Comparison of ENCODE assay signal across 8 mouse cellular contexts in genomic region chr14:52257484-52258213, GRCm38 (mm10). TPM values are rescaled to one million over a fixed set of nuclear protein-coding genes. Genes with fewer than 3 reads are reported as not detected.
A peak's percentile ranks its signal among the peaks of the same experiment; 100 is the strongest.
DNase-seq lines count a peak whose midpoint lies in the region; ATAC-seq and TF ChIP-seq lines count a peak whose summit lies in the region.

Gene Chd8 (minus strand): TSS chr14:52257780.

- H3K4me1 ChIP-seq in G1E (ENCODE audit: insufficient read depth, low read depth, low read length): peaks cover 25% of the 10 kb centered on the region
- peaks cover 11% of the 10 kb centered on the region for H3K4me1 ChIP-seq in forebrain, embryonic 16.5 days (replicated peaks; ENCODE audit: control insufficient read depth, insufficient read depth, low read length)
- peaks cover 8% of the 10 kb centered on the region; the same call in 1 of the 2 replicates for H3K4me1 ChIP-seq in lung, embryonic 15.5 days

- peak within 1 kb of the TSS; percentile 96 for H3K27ac ChIP-seq in forebrain, embryonic 16.5 days (ENCODE audit: low read length)
- H3K27ac ChIP-seq in lung, embryonic 15.5 days: peak within 1 kb of the TSS; percentile 87

- H3K9me3 ChIP-seq in G1E (replicated peaks): no peaks in the 10 kb centered on the region
- no peaks in the 10 kb centered on the region for H3K9me3 ChIP-seq in forebrain, embryonic 16.5 days (ENCODE audit: control insufficient read depth, low read length)
- no peaks in the 10 kb centered on the region for H3K9me3 ChIP-seq in lung, embryonic 15.5 days

- ATAC-seq in G1E (ENCODE audit: extremely low read depth, insufficient number of reproducible peaks, low FRiP score, poor library complexity, severe bottlenecking): peak; percentile 97
- peak; percentile 100 for ATAC-seq in forebrain, embryonic 16.5 days
- ATAC-seq in lung, embryonic 15.5 days (ENCODE audit: borderline replicate concordance, extremely low read depth, low FRiP score, low TSS enrichment): peak; percentile 100

- under 1% methylated on average over 54 of the region's 54 CpGs for WGBS in forebrain, embryonic 16.5 days
- WGBS in lung, embryonic 15.5 days: under 1% methylated on average over 54 of the region's 54 CpGs

- peak within 1 kb of the TSS; percentile 93 for H3K9ac ChIP-seq in forebrain, embryonic 16.5 days (replicated peaks; ENCODE audit: low read depth, low read length)
- peak within 1 kb of the TSS; percentile 69 for H3K9ac ChIP-seq in lung, embryonic 15.5 days

- peak within 1 kb of the TSS; percentile 88 for H3K4me2 ChIP-seq in forebrain, embryonic 16.5 days (ENCODE audit: low read length)
- peak within 1 kb of the TSS; percentile 72 for H3K4me2 ChIP-seq in lung, embryonic 15.5 days

- intact Hi-C loops in heart, postnatal 36 days (cut with DNase I): loop anchor here (1.0 to 5.0 kb wide), 4 partner anchors 13 to 155 kb away; partner anchors contain the start of genes Hnrnpc, Mettl3, Rab2b and Tox4

- peak; percentile 47 for TF ChIP-seq CTCF in G1E (IDR thresholded peaks at IDR 0.05; ENCODE audit: low read depth, low read length)

- H3K4me3 ChIP-seq in G1E (ENCODE audit: low read depth, low read length): peak within 1 kb of the TSS; percentile 93
- H3K4me3 ChIP-seq in forebrain, embryonic 16.5 days (replicated peaks; ENCODE audit: low read length): peak within 1 kb of the TSS; percentile 86
- peak within 1 kb of the TSS; percentile 67 for H3K4me3 ChIP-seq in lung, embryonic 15.5 days

- peak; percentile 90 for DNase-seq in G1E (ENCODE audit: low spot score)
- peak; percentile 98 to 99 for DNase-seq in cerebellum, adult 18-20 months
- DNase-seq in heart, postnatal 36 days: peak; percentile 97
- peak; percentile 97 to 98 for DNase-seq in layer of hippocampus, adult 8-10 months (ENCODE audit: low spot score in 2 of 2)
- peak; percentile 98 for DNase-seq in ovary, adult 18-20 months (ENCODE audit: low spot score)
- peak; percentile 99 for DNase-seq in thymus, postnatal 0 days (ENCODE audit: low spot score)

- H3K27me3 ChIP-seq in G1E (ENCODE audit: insufficient read depth, low read length): no peaks in the 10 kb centered on the region
- no peaks in the 10 kb centered on the region for H3K27me3 ChIP-seq in forebrain, embryonic 16.5 days (replicated peaks; ENCODE audit: control insufficient read depth, insufficient read depth, low read length)
- no peaks in the 10 kb centered on the region for H3K27me3 ChIP-seq in lung, embryonic 15.5 days

- H3K36me3 ChIP-seq in G1E (replicated peaks): peaks cover 16% of the 10 kb centered on the region
- H3K36me3 ChIP-seq in forebrain, embryonic 16.5 days (ENCODE audit: control insufficient read depth, insufficient read depth): peaks cover 4% of the 10 kb centered on the region
- H3K36me3 ChIP-seq in lung, embryonic 15.5 days: no peaks in the 10 kb centered on the region; the same call in 1 of the 2 replicates

RNA-seq across cellular contexts. Expression of gene Chd8, which starts in this region (rescaled TPM):
- total RNA-seq in G1E (2014; fragmentation: Nextera tagmentation) (222 and 247 TPM in 2 replicates), G1E (2017) (57.6 and 78.7 TPM in 2 replicates)
- polyA plus RNA-seq in G1E (2012): 16.0 and 22.6 TPM in 2 replicates
- polyA plus RNA-seq in forebrain, embryonic 16.5 days (2015; fragmentation: Nextera tagmentation; extraction: Ambion mirVana): 37.4 and 42.4 TPM in 2 replicates
- 10 to 100 TPM; 38.6 to 43.2 TPM for total RNA-seq in heart, postnatal 36 days (2021)
- 100 to 1,000 TPM in 3 of 4 experiments, 10 to 100 TPM in 1; 94.4 to 117 (median 110) TPM for total RNA-seq in layer of hippocampus, adult 8-10 months (2022)
- polyA plus RNA-seq in lung, embryonic 15.5 days (2015; fragmentation: Nextera tagmentation; extraction: Ambion mirVana): 31.4 and 33.3 TPM in 2 replicates
- 31.9 and 40.1 TPM in 2 replicates for polyA plus RNA-seq in thymus, postnatal 0 days (2015; fragmentation: Nextera tagmentation; extraction: Ambion mirVana)

Comparison
In these comparisons a context has a peak if more than half of its experiments do, and no peak if none do; other contexts are left out.
1. Peak in every context shown above with its lines: DNase-seq, ATAC-seq, H3K4me3 ChIP-seq and H3K27ac ChIP-seq.